Mouse (Mus musculus): Measurements from ENCODE around the gene Gm10974. TPM values are rescaled to one million over a fixed set of nuclear protein-coding genes. Genes with fewer than 3 reads are reported as not detected.
A peak's percentile ranks its signal among the peaks of the same experiment; 100 is the strongest.

The Gm10974 gene
- polyA plus RNA-seq, 1 experiment: not detected

DNA sequence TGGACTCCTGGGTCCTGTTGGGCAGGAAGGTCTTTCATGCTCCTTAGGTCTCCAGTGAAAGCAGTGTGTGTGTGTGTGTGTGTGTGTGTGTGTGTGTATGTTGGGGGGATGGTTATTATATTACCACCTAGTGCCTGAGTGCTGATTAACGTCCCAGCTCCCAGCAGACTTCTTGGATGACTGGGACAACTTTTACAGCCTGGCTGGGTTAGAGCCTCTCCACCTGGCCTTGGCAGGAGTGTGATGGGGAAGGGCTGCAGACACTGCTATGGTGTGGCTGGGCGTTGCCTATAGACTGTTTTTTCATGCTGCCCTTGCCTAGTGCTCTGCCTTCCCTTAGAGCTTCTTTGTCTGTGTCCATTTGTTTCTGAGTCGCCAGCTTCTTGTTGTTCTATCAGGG, 25.7 kb upstream of the Gm10974 start:
- H3ac ChIP-seq (ENCODE audit: control insufficient read depth, insufficient read length, low read depth): peak overlapping the region; percentile 14
- H3K4me3 ChIP-seq (ENCODE audit: insufficient read depth, poor library complexity, severe bottlenecking): no peak overlapping the region
- H3K79me3 ChIP-seq (ENCODE audit: low read depth): peaks cover 2% of the 10 kb centered on the region
- TF ChIP-seq MYOD1 (IDR thresholded peaks at IDR 0.05; ENCODE audit: control insufficient read depth, insufficient read length, low read depth) (no peak), MYOG (IDR thresholded peaks at IDR 0.05; ENCODE audit: control insufficient read depth, extremely low read depth, insufficient read length) (no peak), CEBPB (IDR thresholded peaks at IDR 0.05; ENCODE audit: low read depth) (no peak), FOSL1 (IDR thresholded peaks at IDR 0.05; ENCODE audit: insufficient read depth, low read length, poor library complexity, severe bottlenecking) (no peak), USF1 (IDR thresholded peaks at IDR 0.05; ENCODE audit: low read depth) (no peak), CTCF (IDR thresholded peaks at IDR 0.05; ENCODE audit: control insufficient read depth, insufficient read depth, insufficient read length) (no peak), MAX (IDR thresholded peaks at IDR 0.05) (no peak)
- peaks cover 52% of the 10 kb centered on the region for H3K79me2 ChIP-seq (ENCODE audit: control insufficient read depth, insufficient read depth)
- H3K27me3 ChIP-seq (ENCODE audit: control insufficient read depth, insufficient read depth, insufficient read length): no peaks in the 10 kb centered on the region
- peaks cover 24% of the 10 kb centered on the region for H3K36me3 ChIP-seq (ENCODE audit: control insufficient read depth, insufficient read depth)

DNA sequence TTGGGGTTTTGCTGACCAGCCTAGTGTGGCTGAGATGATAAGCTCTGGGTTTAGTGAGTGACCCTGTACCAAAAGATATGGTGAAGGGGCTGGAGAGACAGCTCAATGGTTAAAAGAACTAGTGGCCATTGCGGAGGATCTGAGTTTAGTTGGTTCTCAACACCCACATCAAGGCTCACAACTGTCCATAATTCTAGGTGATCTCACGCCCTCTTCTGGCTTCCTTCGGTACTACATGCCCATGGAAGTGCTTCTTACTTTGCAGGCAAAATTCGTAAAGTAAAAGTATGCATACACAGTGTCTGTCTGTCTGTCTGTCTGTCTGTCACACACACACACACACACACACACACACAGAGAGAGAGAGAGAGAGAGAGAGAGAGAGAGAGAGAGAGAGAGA, 23.4 kb upstream of the Gm10974 start:
- Histone ChIP-seq H3ac (ENCODE audit: control insufficient read depth, insufficient read length, low read depth) (no peak overlapping the region), H3K36me3 (ENCODE audit: control insufficient read depth, insufficient read depth) (peaks cover 12% of the 10 kb centered on the region), H3K79me2 (ENCODE audit: control insufficient read depth, insufficient read depth) (peaks cover 66% of the 10 kb centered on the region), H3K27me3 (ENCODE audit: control insufficient read depth, insufficient read depth, insufficient read length) (no peaks in the 10 kb centered on the region), H3K79me3 (ENCODE audit: low read depth) (peaks cover 15% of the 10 kb centered on the region), H3K4me3 (ENCODE audit: insufficient read depth, poor library complexity, severe bottlenecking) (no peak overlapping the region)
- no peak for TF ChIP-seq MAX (IDR thresholded peaks at IDR 0.05)
- TF ChIP-seq CTCF (IDR thresholded peaks at IDR 0.05; ENCODE audit: control insufficient read depth, insufficient read depth, insufficient read length): peak; percentile 19

DNA sequence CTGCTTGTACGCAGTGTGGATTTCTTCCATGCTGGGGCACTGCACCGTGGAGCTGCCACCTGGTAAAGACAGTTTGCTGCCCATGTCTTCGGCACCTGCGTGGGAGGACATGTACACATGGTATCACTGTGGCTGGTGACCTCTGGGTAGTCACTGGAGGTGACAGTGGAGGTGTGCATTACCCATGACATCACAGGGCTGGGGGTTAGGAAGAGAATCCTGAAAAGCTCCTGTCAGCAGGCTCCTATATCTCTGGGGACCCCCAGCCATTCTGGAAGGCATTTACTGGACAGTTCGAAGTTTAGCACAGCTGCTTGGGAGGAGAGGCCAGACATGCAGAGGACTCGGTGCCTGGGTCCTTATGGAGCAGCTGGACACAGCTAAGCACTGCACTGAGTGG, 22.9 kb upstream of the Gm10974 start:
- Histone ChIP-seq H3K4me3 (ENCODE audit: insufficient read depth, poor library complexity, severe bottlenecking) (no peak overlapping the region), H3K36me3 (ENCODE audit: control insufficient read depth, insufficient read depth) (peaks cover 14% of the 10 kb centered on the region), H3K79me3 (ENCODE audit: low read depth) (peaks cover 16% of the 10 kb centered on the region), H3K79me2 (ENCODE audit: control insufficient read depth, insufficient read depth) (peaks cover 71% of the 10 kb centered on the region), H3ac (ENCODE audit: control insufficient read depth, insufficient read length, low read depth) (peak overlapping the region; percentile 19), H3K27me3 (ENCODE audit: control insufficient read depth, insufficient read depth, insufficient read length) (no peaks in the 10 kb centered on the region)
- TF ChIP-seq MYOD1 (IDR thresholded peaks at IDR 0.05; ENCODE audit: control insufficient read depth, insufficient read length, low read depth) (no peak), MAX (IDR thresholded peaks at IDR 0.05) (no peak), USF1 (IDR thresholded peaks at IDR 0.05; ENCODE audit: low read depth) (no peak), CTCF (IDR thresholded peaks at IDR 0.05; ENCODE audit: control insufficient read depth, insufficient read depth, insufficient read length) (no peak), FOSL1 (IDR thresholded peaks at IDR 0.05; ENCODE audit: insufficient read depth, low read length, poor library complexity, severe bottlenecking) (no peak), CEBPB (IDR thresholded peaks at IDR 0.05; ENCODE audit: low read depth) (no peak), MYOG (IDR thresholded peaks at IDR 0.05; ENCODE audit: control insufficient read depth, extremely low read depth, insufficient read length) (no peak)

DNA sequence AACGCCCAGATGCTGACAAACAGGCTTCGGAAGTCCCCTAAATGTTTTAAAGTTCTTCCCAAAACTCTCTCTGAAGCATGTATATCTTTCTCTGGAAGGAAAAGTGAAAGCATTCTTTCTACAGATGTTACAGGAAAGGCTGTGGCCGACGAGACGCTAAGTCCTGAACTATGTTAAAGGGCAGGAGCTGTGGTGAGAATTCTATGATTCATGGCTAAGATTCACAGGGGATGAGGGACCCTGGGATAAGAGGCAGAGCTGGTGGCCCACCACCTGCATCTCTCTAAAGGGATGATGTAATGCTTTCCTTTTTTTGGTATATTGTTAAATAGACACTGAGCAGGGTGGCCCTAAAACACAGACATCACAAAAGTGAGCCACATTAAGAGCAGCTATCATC, 22.4 kb upstream of the Gm10974 start:
- H3K4me3 ChIP-seq (ENCODE audit: insufficient read depth, poor library complexity, severe bottlenecking): no peak overlapping the region
- H3K79me3 ChIP-seq (ENCODE audit: low read depth): peaks cover 16% of the 10 kb centered on the region
- H3K36me3 ChIP-seq (ENCODE audit: control insufficient read depth, insufficient read depth): peaks cover 15% of the 10 kb centered on the region
- TF ChIP-seq CEBPB (IDR thresholded peaks at IDR 0.05; ENCODE audit: low read depth): peak; percentile 15
- TF ChIP-seq MYOG (IDR thresholded peaks at IDR 0.05; ENCODE audit: control insufficient read depth, extremely low read depth, insufficient read length): no peak
- peaks cover 73% of the 10 kb centered on the region for H3K79me2 ChIP-seq (ENCODE audit: control insufficient read depth, insufficient read depth)
- no peaks in the 10 kb centered on the region for H3K27me3 ChIP-seq (ENCODE audit: control insufficient read depth, insufficient read depth, insufficient read length)
- H3ac ChIP-seq (ENCODE audit: control insufficient read depth, insufficient read length, low read depth): no peak overlapping the region

DNA sequence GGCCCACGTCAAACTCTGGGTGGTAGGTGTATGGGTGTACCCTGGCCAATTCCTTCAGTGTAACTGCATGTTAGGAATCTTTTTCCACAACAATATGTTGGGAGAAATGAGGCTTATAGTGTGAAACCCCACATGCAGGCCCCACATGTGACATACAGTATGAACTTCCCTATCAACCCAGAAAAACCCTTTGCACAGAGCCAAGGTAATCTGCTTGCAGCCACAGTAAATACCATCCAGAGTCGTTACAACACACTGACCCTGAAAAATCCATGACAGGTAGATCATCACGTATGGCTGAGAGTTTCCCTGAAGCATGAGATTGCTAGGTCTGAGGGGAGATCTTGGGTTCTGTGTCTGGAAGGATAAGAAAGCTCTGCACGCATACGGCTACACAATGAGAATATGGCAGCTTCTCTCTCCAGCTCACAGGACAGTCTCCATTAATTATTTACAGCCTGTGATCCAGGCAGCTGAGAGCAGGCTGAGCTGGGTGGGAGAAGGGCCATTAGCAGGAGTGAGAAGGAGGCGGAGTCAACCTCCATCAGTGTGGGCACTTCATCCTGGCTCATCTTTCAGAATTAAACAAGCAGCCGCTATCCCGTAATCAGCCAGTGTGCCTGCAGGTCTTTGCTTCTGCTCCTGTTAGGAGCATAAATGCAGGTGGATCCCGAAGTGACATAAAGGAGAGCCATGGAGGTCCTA, 18.6 kb upstream of the Gm10974 start:
- Histone ChIP-seq H3K79me2 (ENCODE audit: control insufficient read depth, insufficient read depth) (peaks cover 96% of the 10 kb centered on the region), H3K36me3 (ENCODE audit: control insufficient read depth, insufficient read depth) (peaks cover 17% of the 10 kb centered on the region), H3K79me3 (ENCODE audit: low read depth) (peaks cover 40% of the 10 kb centered on the region), H3K27me3 (ENCODE audit: control insufficient read depth, insufficient read depth, insufficient read length) (no peaks in the 10 kb centered on the region), H3ac (ENCODE audit: control insufficient read depth, insufficient read length, low read depth) (no peak overlapping the region), H3K4me3 (ENCODE audit: insufficient read depth, poor library complexity, severe bottlenecking) (no peak overlapping the region)
- TF ChIP-seq MAX (IDR thresholded peaks at IDR 0.05): no peak
- TF ChIP-seq CEBPB (IDR thresholded peaks at IDR 0.05; ENCODE audit: low read depth): no peak
- no peak for TF ChIP-seq MYOD1 (IDR thresholded peaks at IDR 0.05; ENCODE audit: control insufficient read depth, insufficient read length, low read depth)
- TF ChIP-seq FOSL1 (IDR thresholded peaks at IDR 0.05; ENCODE audit: insufficient read depth, low read length, poor library complexity, severe bottlenecking): no peak
- no peak for TF ChIP-seq MYOG (IDR thresholded peaks at IDR 0.05; ENCODE audit: control insufficient read depth, extremely low read depth, insufficient read length)
- no peak for TF ChIP-seq CTCF (IDR thresholded peaks at IDR 0.05; ENCODE audit: control insufficient read depth, insufficient read depth, insufficient read length)
- TF ChIP-seq USF1 (IDR thresholded peaks at IDR 0.05; ENCODE audit: low read depth): no peak

DNA sequence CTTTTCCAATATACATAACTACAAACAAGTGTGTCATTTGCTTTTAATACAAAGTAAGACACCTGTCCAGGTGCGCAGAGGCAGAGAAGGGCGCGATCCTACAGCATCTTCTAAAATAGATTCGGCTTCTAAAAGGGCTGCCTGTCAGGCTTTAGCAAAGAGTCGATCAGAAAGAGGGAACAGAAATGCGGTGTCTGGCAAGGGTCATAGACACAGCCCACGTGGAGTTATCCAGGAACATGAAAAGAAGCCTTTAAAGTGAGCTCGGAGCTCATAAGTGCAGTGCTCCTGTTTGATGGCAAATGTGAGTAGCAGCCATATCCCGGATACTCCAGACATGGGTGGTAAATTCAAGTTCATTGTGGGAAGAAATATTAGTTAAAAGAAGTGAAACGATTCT, 17.1 kb upstream of the Gm10974 start:
- Histone ChIP-seq H3K79me3 (ENCODE audit: low read depth) (peaks cover 53% of the 10 kb centered on the region), H3K79me2 (ENCODE audit: control insufficient read depth, insufficient read depth) (peaks cover 96% of the 10 kb centered on the region)

More for the DNA sequence above, 17.1 kb upstream of the Gm10974 start:
- Histone ChIP-seq H3K4me3 (ENCODE audit: insufficient read depth, poor library complexity, severe bottlenecking) (no peak overlapping the region), H3K27me3 (ENCODE audit: control insufficient read depth, insufficient read depth, insufficient read length) (no peaks in the 10 kb centered on the region), H3K36me3 (ENCODE audit: control insufficient read depth, insufficient read depth) (peaks cover 17% of the 10 kb centered on the region), H3ac (ENCODE audit: control insufficient read depth, insufficient read length, low read depth) (no peak overlapping the region)
- TF ChIP-seq CEBPB (IDR thresholded peaks at IDR 0.05; ENCODE audit: low read depth): no peak
